Mouse (Mus musculus) forebrain, postnatal 0 days (tissue): ENCODE results near the gene Pard6b. TPM values are rescaled to one million over a fixed set of nuclear protein-coding genes. Genes with fewer than 3 reads are reported as not detected.

Source experiments
- ATAC-seq: fragments of 200-750 bp; cut with Nextera tagmentation; 2 replicates; pipeline ENCODE4 v1.8.0; 2017; ENCODE audit warnings: mild to moderate bottlenecking, moderate library complexity
- DNase-seq: peaks from one replicate; pipeline ENCODE4 v3.0.0-alpha.2; 2015
- H3K27ac ChIP-seq: fragments of 300-500 bp; sonication (generic); 2 replicates; pipeline ENCODE4 v1.5.1; 2014; ENCODE audit warnings: low read depth, mild to moderate bottlenecking, antibody characterized with exemption, low read length, moderate library complexity, mixed read lengths
- H3K27me3 ChIP-seq: fragments of 300-500 bp; sonication (generic); 2 replicates; pipeline ENCODE4 v1.6.1; 2014; ENCODE audit warnings: mild to moderate bottlenecking, low read length, mixed read lengths; ENCODE audit not compliant: insufficient read depth
- H3K36me3 ChIP-seq: fragments of 300-500 bp; sonication (generic); 2 replicates; pipeline ENCODE4 v1.6.1; 2014; ENCODE audit warnings: mild to moderate bottlenecking, moderate library complexity; ENCODE audit not compliant: insufficient read depth
- H3K4me1 ChIP-seq: fragments of 300-500 bp; sonication (generic); 2 replicates; pipeline ENCODE4 v1.6.1; 2014; ENCODE audit warnings: antibody characterized with exemption; ENCODE audit not compliant: insufficient read depth
- H3K4me2 ChIP-seq: fragments of 300-500 bp; sonication (generic); 2 replicates; pipeline ENCODE4 v1.6.1; 2014; ENCODE audit warnings: low read depth, mild to moderate bottlenecking, moderate library complexity
- H3K4me3 ChIP-seq: fragments of 300-500 bp; sonication (generic); 2 replicates; pipeline ENCODE4 v1.5.1; 2014; ENCODE audit warnings: low read depth, low read length, mixed read lengths
- H3K9ac ChIP-seq: fragments of 300-500 bp; sonication (generic); 2 replicates; pipeline ENCODE4 v1.6.1; 2014; ENCODE audit warnings: mild to moderate bottlenecking
- H3K9me3 ChIP-seq: fragments of 300-500 bp; sonication (generic); 2 replicates; pipeline ENCODE4 v1.6.1; 2016; ENCODE audit warnings: low read length
- CTCF ChIP-seq: sonication (generic); IDR thresholded peaks from 2 replicates; pipeline ENCODE4 v1.5.1; 2016; ENCODE audit warnings: antibody characterized with exemption, control low read depth, low read depth
- WGBS: fragments of 180-500 bp; shearing (Covaris S2); extraction: QIAGEN DNeasy Blood & Tissue Kit; methylation state at CpG from one replicate; pipeline ENCODE4 v1.1.7; 2014; 5-methylcytosine and 5-hydroxymethylcytosine counted together
- polyA plus RNA-seq: library from polyadenylated mRNA; unstranded; fragments of >200 nt; fragmentation: Nextera tagmentation; extraction: Ambion mirVana; gene quantifications from 2 replicates; pipeline ENCODE4 v1.2.1, GENCODE M21; 2015
- total RNA-seq: library from RNA; depleted of rRNA; stranded (reverse); fragments of >200 nt; gene quantifications from 2 replicates; pipeline ENCODE4 v1.2.3, GENCODE M21; 2014

The Pard6b gene
- total and polyA plus RNA-seq, 2 experiments from 2014 or later = 4.1 to 5.3 TPM

GRCm38 (mm10) chr2:168085621-168086265 is 4.9 kb downstream of the Pard6b start:
- H3K27ac ChIP-seq = no peak overlapping the region

GRCm38 (mm10) chr2:168086318-168086717 is 5.5 kb downstream of the Pard6b start:
- Histone ChIP-seq H3K27me3 (no peaks in the 10 kb centered on the region), H3K4me3 (no peak overlapping the region), H3K4me2 (no peak overlapping the region), H3K4me1 (peaks cover 9% of the 10 kb centered on the region), H3K9me3 (no peaks in the 10 kb centered on the region), H3K27ac (no peak overlapping the region), H3K9ac (no peak overlapping the region), H3K36me3 (peaks cover 3% of the 10 kb centered on the region; the same call in 1 of the 2 replicates)
- DNase-seq (no peak), ATAC-seq (no peak)
- 63% methylated on average over 6 of the region's 6 CpGs for WGBS
- TF ChIP-seq CTCF = no peak

More at GRCm38 (mm10) chr2:168085621-168086265, 4.9 kb downstream of the Pard6b start:
- Histone ChIP-seq H3K4me1 (peaks cover 9% of the 10 kb centered on the region), H3K4me3 (no peak overlapping the region), H3K27me3 (no peaks in the 10 kb centered on the region), H3K4me2 (no peak overlapping the region), H3K9me3 (no peaks in the 10 kb centered on the region), H3K36me3 (no peaks in the 10 kb centered on the region), H3K9ac (no peak overlapping the region)
- no peak for TF ChIP-seq CTCF
- no peak for DNase-seq
- ATAC-seq = no peak
- 51% methylated on average over 10 of the region's 10 CpGs for WGBS

GRCm38 (mm10) chr2:168086839-168087238 is 6.0 kb downstream of the Pard6b start:
- no peaks in the 10 kb centered on the region for H3K9me3 ChIP-seq
- H3K4me1 ChIP-seq = peaks cover 8% of the 10 kb centered on the region
- H3K4me3 ChIP-seq = no peak overlapping the region
- no peak overlapping the region for H3K27ac ChIP-seq
- DNase-seq = no peak
- H3K4me2 ChIP-seq = no peak overlapping the region
- TF ChIP-seq CTCF = no peak
- WGBS = 84% methylated on average over 9 of the region's 9 CpGs
- H3K36me3 ChIP-seq = peaks cover 3% of the 10 kb centered on the region; the same call in 1 of the 2 replicates
- H3K27me3 ChIP-seq = no peaks in the 10 kb centered on the region
- no peak overlapping the region for H3K9ac ChIP-seq
- ATAC-seq = no peak

- Histone ChIP-seq H3K36me3 (peaks cover 3% of the 10 kb centered on the region; the same call in 1 of the 2 replicates), H3K4me2 (no peak overlapping the region), H3K27me3 (no peaks in the 10 kb centered on the region), H3K9ac (no peak overlapping the region), H3K9me3 (no peaks in the 10 kb centered on the region), H3K4me3 (no peak overlapping the region), H3K27ac (no peak overlapping the region), H3K4me1 (no peaks in the 10 kb centered on the region)
- DNase-seq (no peak), ATAC-seq (no peak)
- 87% methylated on average over 11 of the region's 11 CpGs for WGBS
- TF ChIP-seq CTCF = no peak
Measured at GRCm38 (mm10) chr2:168091560-168091959, 10.8 kb downstream of the Pard6b start.

GRCm38 (mm10) chr2:168093077-168093476 is 12.3 kb downstream of the Pard6b start:
- 97% methylated on average over 4 of the region's 4 CpGs for WGBS
- no peak overlapping the region for H3K4me3 ChIP-seq
- no peaks in the 10 kb centered on the region for H3K4me1 ChIP-seq
- ATAC-seq (no peak), DNase-seq (no peak)
- H3K27ac ChIP-seq = no peak overlapping the region
- H3K4me2 ChIP-seq = no peak overlapping the region
- no peaks in the 10 kb centered on the region for H3K9me3 ChIP-seq
- H3K9ac ChIP-seq = no peak overlapping the region
- peaks cover 3% of the 10 kb centered on the region; the same call in 1 of the 2 replicates for H3K36me3 ChIP-seq
- no peaks in the 10 kb centered on the region for H3K27me3 ChIP-seq
- no peak for TF ChIP-seq CTCF

- peak overlapping the region; percentile 64 for H3K27ac ChIP-seq
- peak; percentile 53 for DNase-seq
- no peak overlapping the region for H3K9ac ChIP-seq
- H3K36me3 ChIP-seq = peaks cover 15% of the 10 kb centered on the region
- peak; percentile 73 for ATAC-seq
- WGBS = 20% methylated on average over 8 of the region's 8 CpGs
- H3K9me3 ChIP-seq = no peaks in the 10 kb centered on the region
- no peaks in the 10 kb centered on the region for H3K4me1 ChIP-seq
- no peak for TF ChIP-seq CTCF
- no peak overlapping the region for H3K4me2 ChIP-seq
- H3K27me3 ChIP-seq = no peaks in the 10 kb centered on the region
- no peak overlapping the region for H3K4me3 ChIP-seq
Measured at GRCm38 (mm10) chr2:168095077-168095476, 14.3 kb downstream of the Pard6b start.

- H3K4me3 ChIP-seq = no peak overlapping the region
- H3K27ac ChIP-seq = 0 out of 2 replicates have a peak overlapping the region, but pooled peaks have one; percentile 15
- no peak overlapping the region for H3K9ac ChIP-seq
- 68% methylated on average over 3 of the region's 3 CpGs for WGBS
- TF ChIP-seq CTCF = no peak
- H3K4me2 ChIP-seq = no peak overlapping the region
- no peak for ATAC-seq
- DNase-seq = no peak
- peaks cover 12% of the 10 kb centered on the region for H3K36me3 ChIP-seq
- H3K27me3 ChIP-seq = no peaks in the 10 kb centered on the region
- H3K9me3 ChIP-seq = no peaks in the 10 kb centered on the region
- no peaks in the 10 kb centered on the region for H3K4me1 ChIP-seq
Measured at GRCm38 (mm10) chr2:168096487-168096886, 15.7 kb downstream of the Pard6b start.
